Mouse (Mus musculus) ES-Bruce4 (cell line): ENCODE measurements around the gene Pomp.

Experiments used
- CTCF ChIP-seq: IDR thresholded peaks from one replicate; pipeline ENCODE4 v1.8.1; 2011; ENCODE audit warnings: low read depth, low read length
- EP300 ChIP-seq: IDR thresholded peaks from 2 replicates; pipeline ENCODE4 v1.6.1; 2011; ENCODE audit warnings: low read depth, low read length; ENCODE audit not compliant: insufficient read depth
- POLR2A ChIP-seq: IDR thresholded peaks from one replicate; pipeline ENCODE4 v1.8.1; 2011; ENCODE audit warnings: low read length; ENCODE audit not compliant: insufficient read depth

DNA sequence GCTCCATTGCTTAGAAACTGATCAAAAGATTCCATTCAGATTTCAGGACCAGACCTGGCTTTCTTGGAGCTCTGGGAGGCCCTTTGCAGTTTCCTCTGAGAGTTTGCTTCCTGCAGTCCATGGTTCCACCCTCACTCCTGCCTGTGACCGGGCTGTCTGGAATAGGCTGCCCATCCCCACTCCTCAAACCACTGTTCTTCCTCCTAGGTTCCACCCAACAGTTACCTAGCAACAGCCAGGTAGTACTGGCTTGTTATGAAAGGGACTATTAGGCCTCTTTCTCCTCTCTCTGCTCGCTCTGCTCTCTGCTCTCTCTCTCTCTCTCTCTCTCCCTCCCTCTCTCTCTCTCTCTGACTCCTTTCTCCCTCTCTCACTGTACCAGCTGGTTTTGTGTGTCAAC is 38.0 kb downstream of the Pomp start:
- 0 out of 2 replicates have a peak, but pooled peaks have one; percentile 7 for TF ChIP-seq EP300
- TF ChIP-seq CTCF: no peak
- TF ChIP-seq POLR2A: no peak
